Mouse (Mus musculus) 416B (cell line): Measurements from ENCODE around the gene Rab3il1.

Experiments
- DNase-seq: peaks from one replicate; pipeline ENCODE4 v3.0.0; 2011; ENCODE audit warnings: low read depth

Gene Rab3il1

GRCm38 (mm10) chr19:10013913-10014312 is 12.4 kb downstream of the Rab3il1 start:
- DNase-seq, result no peak

DNA sequence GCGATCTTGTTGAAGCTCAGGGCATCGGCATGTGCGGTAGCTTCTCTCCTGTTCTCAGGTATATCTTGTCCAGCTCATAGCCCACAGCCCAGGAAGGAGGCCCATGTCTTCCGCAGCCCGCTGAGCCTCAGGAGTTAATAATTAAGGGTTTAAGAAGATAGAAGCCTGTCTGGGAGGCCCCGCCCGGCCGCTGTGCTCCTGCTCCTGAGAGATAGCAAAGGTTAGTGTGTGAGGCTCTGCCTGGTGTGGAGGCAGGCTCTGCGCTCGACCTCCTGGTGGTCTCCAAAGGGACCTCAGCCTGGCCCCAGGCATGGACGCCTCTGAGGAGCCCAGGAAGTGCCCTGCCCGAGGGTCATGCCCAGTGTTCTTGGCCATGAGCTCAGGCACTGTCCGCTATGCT is 13.4 kb downstream of the Rab3il1 start:
- no peak for DNase-seq

- DNase-seq, result no peak
Measured at GRCm38 (mm10) chr19:10015442-10015841, 14.0 kb downstream of the Rab3il1 start.

DNA sequence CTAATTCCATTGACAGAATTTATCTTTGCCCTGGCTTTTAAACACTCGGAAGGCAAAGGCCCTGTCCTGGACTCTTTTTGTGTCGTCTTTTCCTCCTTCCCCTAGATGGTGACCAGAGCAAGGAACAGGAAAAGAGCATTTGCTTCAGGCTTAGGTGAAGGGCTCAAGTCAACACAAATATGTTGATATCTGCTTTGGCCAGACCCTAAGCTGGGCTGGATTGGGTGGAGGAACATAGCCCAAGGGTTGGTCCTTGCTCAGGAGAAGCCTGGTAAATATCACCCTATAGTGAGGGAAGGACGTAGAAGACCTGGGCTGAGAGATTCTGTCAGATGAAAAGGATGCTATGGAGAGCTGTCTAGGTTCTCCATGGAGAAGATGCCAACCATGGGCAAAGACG is 14.7 kb downstream of the Rab3il1 start:
- DNase-seq, result no peak

DNA sequence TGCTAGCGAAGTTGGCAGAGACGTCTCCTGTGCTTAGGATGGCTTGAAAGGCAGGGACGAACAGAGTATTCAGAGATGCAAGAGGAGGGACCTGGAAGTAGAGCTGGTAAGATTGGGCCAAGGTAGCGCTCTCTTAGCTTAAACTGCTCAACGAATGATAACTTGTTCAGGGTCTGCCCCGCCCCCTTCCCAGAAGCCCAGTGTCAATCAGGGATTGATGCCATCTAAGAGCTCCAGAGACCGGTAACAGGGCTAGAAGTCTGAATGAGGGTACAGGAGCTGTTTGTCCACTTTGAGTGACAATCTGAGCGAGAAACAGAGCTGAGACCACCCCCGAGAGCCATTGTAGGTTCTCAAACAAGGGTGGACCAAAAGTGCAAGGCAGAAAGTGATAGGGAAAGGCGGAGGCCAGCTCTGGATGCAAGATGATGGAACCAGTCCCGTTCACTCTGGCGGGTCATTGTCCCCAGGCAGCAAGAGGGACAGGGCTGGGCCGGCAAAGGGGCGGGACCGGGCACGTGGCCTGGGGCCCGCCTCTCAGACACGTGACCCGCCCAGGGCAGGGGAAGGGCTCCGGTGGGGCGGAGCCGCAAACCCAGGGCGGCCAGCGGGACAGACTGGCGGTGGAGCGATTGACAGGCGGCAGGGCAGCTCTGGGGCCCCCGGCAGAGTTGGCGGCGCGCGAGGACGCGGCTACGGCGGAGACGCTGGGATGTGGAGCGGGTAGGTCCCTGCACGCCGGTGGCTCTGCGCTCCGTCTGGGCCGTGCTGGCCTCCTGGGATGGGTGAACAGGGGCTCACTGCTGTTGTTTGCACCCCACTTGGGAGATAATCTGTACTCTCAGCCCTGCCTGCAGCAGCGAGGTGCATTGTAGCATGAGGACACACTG is 16.4 kb downstream of the Rab3il1 start:
- DNase-seq, result peak; percentile 82

DNA sequence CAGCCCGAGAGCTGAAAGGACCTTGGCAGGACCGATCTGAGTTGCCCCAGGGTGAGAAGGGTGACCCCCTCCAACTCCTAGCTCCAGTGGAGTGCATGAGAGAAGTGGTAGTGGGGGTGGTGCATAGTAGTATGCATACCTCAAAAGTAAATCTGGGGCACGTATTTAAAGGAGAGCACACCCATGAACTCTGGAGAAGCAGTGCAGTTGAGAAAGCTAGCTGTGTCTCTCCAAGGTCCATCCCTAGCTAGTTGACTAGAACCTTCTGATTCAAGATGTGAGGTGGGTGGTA is 17.0 kb downstream of the Rab3il1 start:
- DNase-seq, result no peak

DNA sequence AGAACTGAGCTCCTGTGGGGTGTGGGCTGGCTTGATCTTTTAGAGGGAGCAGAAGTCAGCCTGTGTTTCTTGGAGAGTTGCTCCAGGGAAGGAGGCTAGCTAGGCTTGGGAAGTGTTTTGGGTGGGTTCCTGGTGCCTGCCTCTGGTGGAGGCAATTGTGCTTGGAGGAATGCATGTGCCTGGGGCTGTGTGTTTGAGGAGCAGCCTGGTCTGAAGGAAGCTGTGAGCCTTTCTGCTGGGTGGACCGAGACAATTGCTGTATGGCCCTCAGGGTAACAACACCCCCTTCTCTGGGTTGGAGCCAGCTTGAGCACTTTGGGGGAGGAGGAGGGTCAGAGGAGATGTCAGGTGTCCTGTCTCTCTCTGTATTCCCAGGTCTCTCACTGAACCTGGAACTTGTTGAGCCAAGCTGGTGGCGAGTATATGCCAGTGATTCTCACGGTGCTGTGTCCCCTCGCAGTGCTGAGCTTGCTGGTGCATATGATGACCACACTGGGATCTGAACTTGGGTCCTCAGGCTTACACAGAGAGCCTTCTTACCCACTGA is 17.8 kb downstream of the Rab3il1 start:
- no peak for DNase-seq

DNA sequence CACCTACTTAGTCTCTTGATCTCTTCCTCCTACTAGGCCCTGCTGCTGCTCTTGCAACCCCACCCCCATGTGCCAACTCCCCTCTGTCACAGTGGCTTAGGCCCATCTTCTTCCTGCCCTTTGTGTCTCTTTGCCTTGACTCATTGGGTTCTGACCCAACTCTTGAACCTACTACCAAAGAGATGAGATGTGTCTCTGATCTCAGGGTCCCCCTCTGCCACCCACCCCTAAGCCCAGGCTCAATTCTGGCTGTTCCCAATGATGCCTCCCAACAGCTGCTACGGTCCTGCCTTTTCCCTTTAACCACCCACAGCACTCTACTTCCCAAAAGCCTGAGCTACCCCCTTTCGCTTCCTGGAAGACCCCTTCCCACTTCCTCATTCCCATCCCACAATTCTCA is 20.5 kb downstream of the Rab3il1 start:
- peak; percentile 19 for DNase-seq

DNA sequence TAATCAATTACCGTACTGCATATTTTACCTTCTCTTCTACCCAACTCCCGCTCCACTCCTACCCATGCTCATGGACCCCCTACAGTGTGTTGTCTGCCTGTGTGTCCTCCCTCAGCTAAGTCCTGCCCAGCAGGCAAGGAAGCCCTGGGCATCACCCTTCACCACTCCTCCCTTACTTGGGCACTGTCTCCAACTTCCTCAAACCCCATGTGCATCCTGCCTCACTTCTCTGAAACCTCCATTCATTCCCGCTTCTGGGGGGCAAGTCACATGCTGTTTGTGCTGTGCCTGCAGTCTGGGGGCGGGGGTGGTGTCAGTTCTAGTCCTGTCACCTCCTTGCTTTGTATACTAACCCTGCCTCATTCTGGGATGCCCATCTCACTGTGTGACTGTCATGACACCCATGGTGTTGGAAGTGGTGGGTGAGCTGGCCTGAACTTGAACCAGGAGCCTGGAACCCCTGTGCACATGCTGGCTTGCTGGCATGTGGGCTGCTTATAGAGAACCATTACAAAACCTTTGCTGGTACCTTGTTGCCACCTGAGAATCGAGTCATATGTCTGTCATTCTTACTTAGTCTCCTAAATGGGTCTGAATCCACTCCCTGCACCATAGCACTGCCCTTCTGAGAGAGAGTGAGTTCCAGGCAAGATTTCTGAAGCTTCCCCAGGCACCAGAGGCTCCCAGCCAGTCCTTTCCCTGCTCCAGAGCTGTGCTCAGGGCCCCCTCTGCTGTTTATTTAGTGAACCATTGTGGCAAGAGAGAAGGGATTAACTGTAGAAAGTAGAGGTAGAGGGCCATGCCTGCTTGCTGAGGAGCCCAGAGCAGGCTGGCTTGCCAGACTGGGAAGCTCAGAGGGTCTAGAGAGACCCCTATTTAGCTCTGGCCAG is 21.2 kb downstream of the Rab3il1 start:
- DNase-seq, result peak; percentile 75

GRCm38 (mm10) chr19:10023304-10023758 is 21.9 kb downstream of the Rab3il1 start:
- peak; percentile 59 for DNase-seq

GRCm38 (mm10) chr19:10025169-10025875 is 23.9 kb downstream of the Rab3il1 start:
- DNase-seq, result peak; percentile 71

DNA sequence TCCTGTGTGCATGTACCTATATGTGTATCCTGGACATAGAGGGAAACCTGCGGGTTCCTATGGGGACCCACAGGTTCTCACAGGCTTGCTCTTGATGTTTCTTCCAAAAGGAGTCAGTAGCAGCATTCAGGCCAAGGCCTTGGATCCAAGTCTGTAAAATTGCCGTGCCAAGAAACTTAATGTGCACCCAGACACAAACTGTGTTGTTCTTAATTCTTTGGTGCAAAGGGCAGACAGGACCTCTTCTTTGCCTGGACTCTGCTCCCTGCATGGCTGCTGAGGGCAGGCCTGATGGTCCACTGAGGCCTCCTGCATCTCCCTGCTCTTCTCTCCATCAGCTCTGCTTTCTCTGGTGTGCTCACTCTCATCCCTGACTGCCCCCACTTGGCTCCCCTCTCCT is 28.3 kb downstream of the Rab3il1 start:
- DNase-seq, result no peak

GRCm38 (mm10) chr19:10033211-10033973 is 31.9 kb downstream of the Rab3il1 start:
- DNase-seq, result peak; percentile 79

DNA sequence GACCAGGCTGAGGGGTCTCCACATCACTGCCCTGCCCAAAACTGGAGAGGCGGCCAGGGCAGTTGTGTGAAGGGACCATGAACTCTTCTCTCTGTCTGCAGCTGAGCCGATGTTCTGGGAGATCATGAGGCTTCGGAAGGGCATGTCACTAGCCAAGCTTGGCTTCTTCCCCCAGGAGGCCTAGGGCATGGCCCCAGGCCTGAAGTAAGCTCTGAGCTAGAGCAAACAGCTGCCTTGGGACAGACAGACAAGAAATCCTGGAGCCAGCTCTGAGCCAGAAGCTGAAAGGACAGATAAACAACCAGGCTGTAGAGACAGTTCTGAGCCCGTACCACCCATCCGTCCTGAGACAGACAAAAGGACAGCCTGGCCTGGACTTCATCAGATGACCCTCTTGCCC is 32.9 kb downstream of the Rab3il1 start:
- DNase-seq, result no peak

DNA sequence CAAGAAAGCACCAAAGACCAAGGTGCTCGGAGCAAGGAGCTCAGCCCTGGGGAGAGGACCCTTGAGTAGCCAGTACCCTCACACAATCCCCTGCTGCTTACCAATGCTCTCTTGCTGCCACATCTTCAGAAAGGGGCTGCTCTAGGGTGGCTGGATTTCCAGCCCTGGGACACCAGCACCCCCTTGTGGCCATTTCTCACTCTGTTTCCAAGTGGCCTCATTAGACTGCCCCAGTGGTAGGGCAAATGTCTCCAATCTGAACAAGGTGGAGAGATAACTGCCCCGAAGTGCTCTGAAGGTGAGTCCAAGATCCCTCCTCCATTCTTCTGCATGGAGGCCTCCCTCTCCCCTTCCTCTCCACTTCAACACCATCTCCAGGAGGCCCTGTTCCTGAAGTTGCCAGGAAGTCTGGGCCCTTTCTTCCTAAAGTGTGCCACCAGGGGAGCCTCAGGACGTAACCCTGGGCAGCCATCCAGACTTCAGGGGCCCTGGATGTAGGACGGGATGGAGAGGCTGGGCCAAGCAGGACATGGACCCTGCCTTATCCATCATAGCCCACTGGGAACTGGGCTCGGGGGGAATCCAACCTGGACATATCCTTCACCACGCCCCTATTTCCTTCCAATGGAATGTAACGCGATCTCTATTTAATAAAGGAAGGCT is 33.4 kb downstream of the Rab3il1 start:
- DNase-seq, result peak; percentile 84

DNA sequence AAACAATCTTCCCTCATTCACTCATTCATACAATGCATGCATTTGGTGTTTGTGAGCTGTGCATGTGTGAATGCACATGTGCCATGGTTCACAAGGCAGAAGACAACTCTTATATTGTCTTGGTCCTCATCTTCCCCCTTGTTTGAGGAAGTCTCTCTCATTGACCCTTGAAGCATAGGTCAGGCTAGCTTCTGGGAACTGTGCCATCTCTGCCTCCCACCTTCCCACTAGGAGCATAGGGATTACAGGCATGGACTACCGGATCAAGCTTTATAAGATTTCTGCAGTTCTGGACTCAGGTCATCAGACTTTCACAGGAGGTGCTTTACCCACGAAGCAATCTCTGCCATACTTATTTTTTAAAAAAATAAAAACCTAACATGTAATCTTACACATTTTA is 36.1 kb downstream of the Rab3il1 start:
- no peak for DNase-seq

- no peak for DNase-seq
Measured at GRCm38 (mm10) chr19:10038364-10038763, 36.9 kb downstream of the Rab3il1 start.

DNA sequence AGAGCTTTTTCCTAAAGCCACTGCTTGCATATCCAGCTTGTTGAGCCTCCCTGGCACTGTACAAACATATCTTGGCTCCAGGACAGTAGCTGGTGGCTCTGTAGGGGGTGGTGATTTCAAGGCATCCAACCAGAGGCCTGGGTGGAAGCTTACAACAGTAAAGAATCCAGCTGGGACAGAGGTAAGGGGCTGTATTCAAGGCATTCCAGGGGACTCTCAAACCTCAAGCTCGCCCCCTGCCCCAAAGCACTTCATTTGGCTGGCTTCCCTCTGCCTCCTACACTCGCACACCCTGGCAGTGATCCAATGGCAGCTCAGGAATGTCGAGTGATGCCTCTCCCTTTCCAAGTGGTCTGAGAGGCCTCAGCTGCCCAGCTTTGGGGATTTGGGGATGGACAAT is 37.4 kb downstream of the Rab3il1 start:
- no peak for DNase-seq

DNA sequence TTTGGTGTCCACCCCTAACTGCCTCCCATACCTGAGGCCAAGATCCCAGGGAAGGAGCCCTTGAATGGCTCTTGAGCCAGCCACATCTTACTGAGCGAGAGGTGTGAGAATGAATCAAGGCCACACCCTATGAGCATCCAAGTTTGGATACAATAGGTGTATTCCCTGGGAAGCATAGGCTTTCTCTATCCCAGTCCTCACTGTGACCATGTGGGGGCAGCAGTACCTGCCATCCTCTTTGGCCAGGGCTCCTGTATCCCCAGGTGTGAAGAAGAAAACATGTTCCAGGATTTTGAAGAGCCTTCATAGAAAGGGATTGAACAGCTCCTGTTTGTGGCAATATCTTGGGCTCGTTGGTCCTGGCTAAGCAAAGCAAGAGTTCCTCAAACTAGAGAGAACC is 38.1 kb downstream of the Rab3il1 start:
- peak; percentile 38 for DNase-seq

- DNase-seq, result no peak
Measured at GRCm38 (mm10) chr19:10040866-10041387, 39.5 kb downstream of the Rab3il1 start.
